Mouse (Mus musculus): ENCODE results near the gene Myh6. TPM values are rescaled to one million over a fixed set of nuclear protein-coding genes. Genes with fewer than 3 reads are reported as not detected.
"Not testable (repeated sequence)": the region's sequence is repeated elsewhere in the genome, so short reads cannot be mapped to it uniquely, and the experiment has no call there.

Gene Myh6
- total RNA-seq, 2 experiments from 2014 or later: 6.0 to 10.9 TPM

DNA sequence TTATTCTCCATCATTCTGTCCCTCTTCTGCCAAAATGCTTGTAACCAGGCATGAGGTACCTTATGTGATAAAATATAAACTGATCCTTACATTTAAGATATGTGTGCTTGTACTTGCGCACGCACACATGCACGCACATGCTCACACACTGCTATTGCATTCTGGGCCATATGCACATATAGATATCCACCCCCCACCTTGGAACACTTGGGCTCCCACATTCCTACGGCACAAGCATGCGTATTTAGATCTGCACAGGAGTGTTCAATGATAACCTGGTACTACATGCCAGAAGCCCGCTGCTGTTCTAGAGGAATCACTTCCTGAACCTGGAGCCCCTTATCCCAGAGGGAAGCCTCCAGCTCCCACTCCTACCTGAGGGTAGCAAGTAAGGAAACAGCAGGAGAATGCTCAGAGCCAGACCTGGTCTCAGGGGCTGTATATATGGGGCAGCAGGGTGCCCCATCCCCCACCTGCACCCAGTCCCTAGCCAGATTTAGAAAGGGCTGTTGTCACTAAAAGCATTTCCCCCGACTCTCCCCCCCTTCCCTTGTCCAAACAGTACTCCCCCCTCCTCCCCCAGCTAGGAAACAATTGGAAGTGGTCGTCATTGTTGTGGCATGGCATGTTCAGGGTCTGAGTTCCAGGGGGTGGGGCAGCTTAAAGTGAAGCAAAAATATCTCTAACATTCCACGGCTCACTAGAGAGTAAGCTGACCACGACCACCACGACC, 27.6 kb upstream of the Myh6 start, which contains the start of gene Myh7:
Gene Myh7 (minus strand): TSS at position 491 of the 733 bp plus-strand sequence.
- peak within 1 kb of the TSS; percentile 50 for H3K27ac ChIP-seq
- no peak for TF ChIP-seq CTCF (IDR thresholded peaks at IDR 0.05)
- intact Hi-C loops (cut with DNase I): no loop called here
- no peak for DNase-seq (ENCODE audit: extremely low spot score in 1 of 2, low spot score in 2 of 2)
- H3K4me3 ChIP-seq: no peak within 1 kb of the TSS

- no peak for TF ChIP-seq CTCF (IDR thresholded peaks at IDR 0.05)
- intact Hi-C loops (cut with DNase I): no loop called here
- Histone ChIP-seq H3K27ac (no peak overlapping the region), H3K4me3 (no peak overlapping the region)
- DNase-seq (ENCODE audit: extremely low spot score in 1 of 2, low spot score in 2 of 2): no peak
Measured at GRCm38 (mm10) chr14:54993636-54994035, 26.9 kb upstream of the Myh6 start.

DNA sequence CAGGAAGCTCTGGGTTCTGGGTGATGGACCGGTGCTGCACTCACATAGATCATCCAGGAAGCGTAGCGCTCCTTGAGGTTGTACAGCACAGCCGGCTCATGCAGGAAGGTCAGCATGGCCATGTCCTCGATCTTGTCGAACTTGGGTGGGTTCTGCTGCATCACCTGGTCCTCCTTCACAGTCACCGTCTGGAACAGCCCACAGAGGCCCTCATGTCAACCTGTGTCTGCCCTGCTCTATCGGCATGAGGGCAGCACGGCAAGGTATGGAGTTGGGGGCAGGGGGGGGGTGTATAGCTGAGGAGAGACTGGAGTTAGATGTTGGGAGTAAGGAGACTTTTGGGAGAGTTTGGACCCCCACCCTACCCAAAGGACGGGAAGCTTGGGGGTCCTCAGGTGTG, 25.5 kb upstream of the Myh6 start:
- no peak for DNase-seq (ENCODE audit: extremely low spot score in 1 of 2, low spot score in 2 of 2)
- intact Hi-C loops (cut with DNase I): no loop called here
- no peak overlapping the region for H3K27ac ChIP-seq
- H3K4me3 ChIP-seq: no peak overlapping the region
- TF ChIP-seq CTCF (IDR thresholded peaks at IDR 0.05): no peak

GRCm38 (mm10) chr14:54989886-54990441, 23.2 kb upstream of the Myh6 start:
- intact Hi-C loops (cut with DNase I): no loop called here
- no peak for TF ChIP-seq CTCF (IDR thresholded peaks at IDR 0.05)
- Histone ChIP-seq H3K27ac (peak overlapping the region; percentile 70; the same call in 1 of the 2 replicates), H3K4me3 (no peak overlapping the region)
- DNase-seq (ENCODE audit: extremely low spot score in 1 of 2, low spot score in 2 of 2): no peak

DNA sequence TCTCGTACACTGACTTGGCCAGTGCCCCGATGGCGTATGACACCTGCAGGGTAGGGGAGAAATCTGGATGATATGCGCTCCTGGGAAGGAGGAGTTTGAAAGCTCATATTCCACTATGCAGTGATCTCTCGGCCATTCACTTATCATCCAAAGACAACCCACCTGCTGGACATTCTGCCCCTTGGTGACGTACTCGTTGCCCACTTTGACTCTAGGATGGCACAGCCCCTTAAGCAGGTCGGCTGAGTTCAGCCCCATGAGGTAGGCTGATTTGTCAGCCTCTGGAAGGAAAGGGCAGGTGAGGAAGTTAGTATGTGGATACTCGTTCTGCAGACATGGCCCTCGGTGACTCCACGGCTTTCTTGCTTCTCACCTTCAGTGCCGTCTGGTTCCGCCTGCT, 22.2 kb upstream of the Myh6 start:
- TF ChIP-seq CTCF (IDR thresholded peaks at IDR 0.05): no peak
- Histone ChIP-seq H3K4me3 (no peak overlapping the region), H3K27ac (no peak overlapping the region)
- intact Hi-C loops (cut with DNase I): no loop called here
- no peak for DNase-seq (ENCODE audit: extremely low spot score in 1 of 2, low spot score in 2 of 2)

DNA sequence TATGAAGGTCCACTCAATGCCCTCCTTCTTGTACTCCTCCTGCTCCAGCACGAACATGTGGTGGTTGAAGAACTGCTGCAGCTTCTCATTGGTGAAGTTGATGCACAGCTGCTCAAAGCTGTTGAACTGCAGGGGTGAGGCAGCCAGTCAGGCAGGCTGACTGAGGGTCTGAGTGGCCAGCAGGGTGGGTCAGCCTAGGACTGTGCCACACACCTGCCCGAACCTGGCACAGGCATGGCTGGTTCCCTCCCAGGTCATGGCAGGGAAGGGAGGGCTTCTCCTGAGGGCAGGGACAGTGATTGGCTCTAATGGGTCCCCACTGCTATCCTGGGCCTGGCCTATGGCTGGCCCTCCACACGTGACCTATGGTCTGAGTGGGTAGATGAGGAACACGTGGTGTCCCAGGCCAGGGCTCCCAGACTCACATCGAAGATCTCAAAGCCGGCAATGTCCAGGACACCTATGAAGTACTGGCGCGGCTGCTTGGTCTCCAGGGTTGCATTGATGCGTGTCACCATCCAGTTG, 21.7 kb upstream of the Myh6 start:
- DNase-seq (ENCODE audit: extremely low spot score in 1 of 2, low spot score in 2 of 2); intact Hi-C loops (cut with DNase I): not testable (repeated sequence)

DNA sequence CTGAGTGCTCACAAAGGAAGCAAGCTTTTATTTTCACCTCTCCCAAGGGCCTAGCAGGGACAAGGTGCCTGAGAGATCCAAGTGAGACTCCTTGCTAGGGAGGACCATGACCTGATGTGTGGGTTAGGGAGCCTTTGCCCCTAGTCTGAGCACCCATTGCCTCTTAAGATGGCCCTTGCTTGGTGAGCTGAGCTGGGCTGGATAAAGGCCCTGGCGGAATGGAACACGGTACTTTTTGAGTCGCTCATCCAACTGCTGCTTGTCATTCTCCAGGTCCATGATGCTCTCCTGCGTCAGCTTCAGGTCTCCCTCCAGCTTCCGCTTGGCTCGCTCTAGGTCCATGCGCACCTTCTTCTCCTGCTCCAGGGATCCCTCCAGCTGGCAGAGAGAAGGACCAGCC, 15.2 kb upstream of the Myh6 start:
- intact Hi-C loops (cut with DNase I): no loop called here
- no peak overlapping the region for H3K4me3 ChIP-seq
- no peak for TF ChIP-seq CTCF (IDR thresholded peaks at IDR 0.05)
- H3K27ac ChIP-seq: no peak overlapping the region
- DNase-seq (ENCODE audit: extremely low spot score in 1 of 2, low spot score in 2 of 2): no peak

More for the DNA sequence above, 21.7 kb upstream of the Myh6 start:
- not testable (repeated sequence) for H3K4me3 ChIP-seq, H3K27ac ChIP-seq

DNA sequence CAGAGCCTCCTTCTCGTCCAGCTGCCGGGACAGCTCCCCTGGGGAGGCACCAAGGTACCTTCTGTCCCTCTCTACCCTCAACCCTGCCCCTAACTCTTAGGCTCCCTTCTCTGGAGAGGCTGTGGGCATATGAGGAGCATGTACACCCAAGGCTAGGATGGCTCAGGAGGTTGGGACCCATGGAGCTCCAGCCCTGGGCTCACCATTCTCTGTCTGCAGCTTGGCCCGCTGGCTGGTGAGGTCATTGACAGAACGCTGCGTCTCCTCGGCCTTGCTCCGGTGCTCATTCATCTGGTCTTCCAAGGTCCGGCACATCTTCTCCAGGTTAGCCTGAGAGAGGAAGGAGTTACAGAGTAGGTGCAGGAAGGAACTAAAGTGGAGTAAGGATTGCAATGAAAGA, 11.9 kb upstream of the Myh6 start:
- DNase-seq (ENCODE audit: extremely low spot score in 1 of 2, low spot score in 2 of 2): no peak
- Histone ChIP-seq H3K27ac (no peak overlapping the region), H3K4me3 (no peak overlapping the region)
- intact Hi-C loops (cut with DNase I): no loop called here
- no peak for TF ChIP-seq CTCF (IDR thresholded peaks at IDR 0.05)

DNA sequence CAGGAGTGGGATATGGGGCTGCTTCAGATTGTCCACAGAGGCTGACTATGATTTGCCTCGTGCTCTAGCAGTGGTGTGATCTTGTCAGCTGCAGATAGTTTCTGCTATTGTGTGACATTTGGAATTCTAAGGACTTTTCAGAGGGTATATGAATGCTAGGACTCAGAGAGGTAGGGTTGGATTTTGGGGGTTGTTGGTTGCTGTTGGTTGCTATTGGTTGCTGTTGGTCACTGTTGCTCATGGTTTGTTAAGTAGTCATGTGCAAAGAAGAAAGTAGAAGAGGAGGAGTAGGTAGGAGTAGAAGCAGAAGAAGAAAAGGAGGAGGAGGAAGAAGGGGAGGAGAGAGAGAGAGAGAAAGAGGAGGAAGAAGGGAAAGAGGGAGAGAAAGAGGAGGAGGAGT, 9.9 kb upstream of the Myh6 start, which contains the start of gene Gm17428:
Gene Gm17428 (plus strand): TSS at position 301 of the 400 bp plus-strand sequence.
- intact Hi-C loops (cut with DNase I): no loop called here
- no peak for DNase-seq (ENCODE audit: extremely low spot score in 1 of 2, low spot score in 2 of 2)
- H3K4me3 ChIP-seq: no peak within 1 kb of the TSS
- no peak for TF ChIP-seq CTCF (IDR thresholded peaks at IDR 0.05)
- no peak within 1 kb of the TSS for H3K27ac ChIP-seq

GRCm38 (mm10) chr14:54974068-54974791, 7.5 kb upstream of the Myh6 start:
- intact Hi-C loops (cut with DNase I): loop anchor here (1.0 kb wide), 1 partner anchor 26 kb away; no protein-coding TSS in a partner anchor
- peak in 1 of 2 experiments; percentile 58 for DNase-seq (ENCODE audit: extremely low spot score in 1 of 2, low spot score in 2 of 2)
- TF ChIP-seq CTCF (IDR thresholded peaks at IDR 0.05): no peak
- Histone ChIP-seq H3K4me3 (no peak overlapping the region), H3K27ac (peak overlapping the region; percentile 55)

- DNase-seq (ENCODE audit: extremely low spot score in 1 of 2, low spot score in 2 of 2); H3K27ac ChIP-seq; intact Hi-C loops (cut with DNase I); H3K4me3 ChIP-seq: not testable (repeated sequence)
Measured at GRCm38 (mm10) chr14:54972786-54973185, 6.1 kb upstream of the Myh6 start.

DNA sequence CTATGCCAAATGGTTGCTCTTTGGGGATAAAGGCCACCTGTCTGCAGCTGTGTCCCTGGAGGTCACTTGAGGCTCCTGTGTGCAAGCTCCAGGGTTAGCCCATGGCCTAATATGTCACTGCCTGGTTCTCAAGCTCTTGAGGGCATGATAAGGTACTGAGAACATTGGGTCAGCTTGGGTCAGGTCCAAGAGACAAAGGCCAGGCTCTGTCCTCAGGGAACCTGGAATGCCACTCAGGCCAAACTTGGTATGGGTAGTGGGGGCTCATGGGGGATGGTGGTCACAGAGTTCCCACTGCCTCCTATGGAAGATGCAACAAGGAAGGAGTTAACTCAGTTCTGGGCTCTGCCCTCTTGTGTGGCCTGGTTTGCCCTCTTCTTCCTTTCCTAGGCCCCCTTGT, 1.6 kb upstream of the Myh6 start:
- intact Hi-C loops (cut with DNase I): loop anchor here (5.0 kb wide), 1 partner anchor 34 kb away; no protein-coding TSS in a partner anchor
- H3K27ac ChIP-seq: no peak overlapping the region
- no peak overlapping the region for H3K4me3 ChIP-seq
- no peak for DNase-seq (ENCODE audit: extremely low spot score in 1 of 2, low spot score in 2 of 2)
- TF ChIP-seq CTCF (IDR thresholded peaks at IDR 0.05): no peak
